Mouse (Mus musculus) heart, embryonic 13.5 days (tissue): ENCODE data around the gene Irf2bp1. TPM values are rescaled to one million over a fixed set of nuclear protein-coding genes. Genes with fewer than 3 reads are reported as not detected.

Source experiments
- ATAC-seq: fragments of 200-750 bp; cut with Nextera tagmentation; 2 replicates; pipeline ENCODE4 v1.8.0; 2017; ENCODE audit warnings: moderate TSS enrichment; ENCODE audit not compliant: insufficient number of reproducible peaks, low FRiP score, low TSS enrichment; ENCODE audit errors: extremely low read depth
- H3K27ac ChIP-seq: fragments of 300-500 bp; sonication (generic); replicated peaks from 2 replicates; pipeline ENCODE4 v1.5.1; 2015; ENCODE audit warnings: moderate library complexity, mild to moderate bottlenecking, inconsistent platforms
- H3K27me3 ChIP-seq: fragments of 300-500 bp; sonication (generic); replicated peaks from 2 replicates; pipeline ENCODE4 v1.6.1; 2015; ENCODE audit warnings: mild to moderate bottlenecking, inconsistent platforms
- H3K36me3 ChIP-seq: fragments of 300-500 bp; sonication (generic); 2 replicates; pipeline ENCODE4 v1.6.1; 2015; ENCODE audit warnings: mild to moderate bottlenecking, inconsistent platforms
- H3K4me1 ChIP-seq: fragments of 300-500 bp; sonication (generic); 2 replicates; pipeline ENCODE4 v1.6.1; 2015; ENCODE audit warnings: inconsistent platforms
- H3K4me2 ChIP-seq: fragments of 300-500 bp; sonication (generic); 2 replicates; pipeline ENCODE4 v1.6.1; 2015; ENCODE audit warnings: inconsistent platforms, mild to moderate bottlenecking, moderate library complexity
- H3K4me3 ChIP-seq: fragments of 300-500 bp; sonication (generic); 2 replicates; pipeline ENCODE4 v1.5.1; 2015; ENCODE audit warnings: moderate library complexity, mild to moderate bottlenecking, inconsistent platforms
- H3K9ac ChIP-seq: fragments of 300-500 bp; sonication (generic); 2 replicates; pipeline ENCODE4 v1.6.1; 2015; ENCODE audit warnings: inconsistent platforms, mild to moderate bottlenecking, moderate library complexity
- H3K9me3 ChIP-seq: fragments of 300-500 bp; sonication (generic); 2 replicates; pipeline ENCODE4 v1.6.1; 2016; ENCODE audit warnings: inconsistent platforms
- WGBS: fragments of 180-500 bp; shearing (Covaris S2); methylation state at CpG from one replicate; pipeline ENCODE4 v1.1.7; 2015; ENCODE audit warnings: mixed read lengths; 5-methylcytosine and 5-hydroxymethylcytosine counted together
- polyA plus RNA-seq: library from polyadenylated mRNA; unstranded; fragments of >200 nt; fragmentation: Nextera tagmentation; extraction: Ambion mirVana; gene quantifications from 2 replicates; pipeline ENCODE4 v1.2.1, GENCODE M21; 2015

The Irf2bp1 gene
- polyA plus RNA-seq, 1 experiment from 2014 or later = 12.4 TPM

GRCm38 (mm10) chr7:19055108-19055507 is 51.3 kb downstream of the Irf2bp1 start:
- Histone ChIP-seq H3K36me3 (peaks cover 39% of the 10 kb centered on the region), H3K27ac (no peak overlapping the region), H3K4me2 (no peak overlapping the region), H3K4me3 (no peak overlapping the region), H3K4me1 (peaks cover 12% of the 10 kb centered on the region), H3K9me3 (no peaks in the 10 kb centered on the region), H3K27me3 (no peaks in the 10 kb centered on the region), H3K9ac (no peak overlapping the region)
- ATAC-seq = no peak
- 90% methylated on average over 8 of the region's 8 CpGs for WGBS

Other genes with a start within 250 kb of the Irf2bp1 start
- gene Psg19, start 205.5 kb upstream of the Irf2bp1 start, polyA plus RNA-seq = not detected in 2 replicates
- 0.09 TPM in 1 of 2 replicates, not detected in the other for gene Psg17, start 182.4 kb upstream of the Irf2bp1 start, polyA plus RNA-seq
- gene Mill2, start 164.1 kb upstream of the Irf2bp1 start, polyA plus RNA-seq = 0.16 and 0.18 TPM in 2 replicates
- 0.82 and 1.2 TPM in 2 replicates for gene Pglyrp1, start 132.7 kb upstream of the Irf2bp1 start, polyA plus RNA-seq
- 18.2 and 23.0 TPM in 2 replicates for gene Ccdc61, start 93.6 kb upstream of the Irf2bp1 start, polyA plus RNA-seq
- gene Nova2, start 78.2 kb upstream of the Irf2bp1 start, polyA plus RNA-seq = 0.52 and 0.60 TPM in 2 replicates
- not detected in 2 replicates for gene Nanos2, start 16.6 kb upstream of the Irf2bp1 start, polyA plus RNA-seq
- gene Mypop, start 12.8 kb upstream of the Irf2bp1 start, polyA plus RNA-seq = 1.8 and 1.9 TPM in 2 replicates
- 0.25 and 1.2 TPM in 2 replicates for gene Foxa3, start 19.5 kb downstream of the Irf2bp1 start, polyA plus RNA-seq
- gene Sympk, start 20.3 kb downstream of the Irf2bp1 start, polyA plus RNA-seq = 24.8 TPM in 2 replicates
- gene Rsph6a, start 50.6 kb downstream of the Irf2bp1 start, polyA plus RNA-seq = not detected in 2 replicates
- 11.3 and 13.9 TPM in 2 replicates for gene Dmwd, start 72.2 kb downstream of the Irf2bp1 start, polyA plus RNA-seq
- 19.3 and 20.0 TPM in 2 replicates for gene Dmpk, start 79.8 kb downstream of the Irf2bp1 start, polyA plus RNA-seq
- gene Six5, start 90.5 kb downstream of the Irf2bp1 start, polyA plus RNA-seq = 5.9 and 6.0 TPM in 2 replicates
- 1.2 and 2.1 TPM in 2 replicates for gene Gm4969, start 114.3 kb downstream of the Irf2bp1 start, polyA plus RNA-seq
- 8.0 and 8.6 TPM in 2 replicates for gene Fbxo46, start 115.8 kb downstream of the Irf2bp1 start, polyA plus RNA-seq
- gene Qpctl, start 145.2 kb downstream of the Irf2bp1 start, polyA plus RNA-seq = 9.5 and 9.7 TPM in 2 replicates
- gene Snrpd2, start 145.7 kb downstream of the Irf2bp1 start, polyA plus RNA-seq = 107 and 113 TPM in 2 replicates
- 9.9 and 14.6 TPM in 2 replicates for gene Gipr, start 162.1 kb downstream of the Irf2bp1 start, polyA plus RNA-seq
- gene Eml2, start 172.4 kb downstream of the Irf2bp1 start, polyA plus RNA-seq = 15.8 and 20.6 TPM in 2 replicates
- gene Gpr4, start 208.5 kb downstream of the Irf2bp1 start, polyA plus RNA-seq = 1.7 and 1.8 TPM in 2 replicates
- 35.2 and 38.4 TPM in 2 replicates for gene Opa3, start 224.3 kb downstream of the Irf2bp1 start, polyA plus RNA-seq